Mouse (Mus musculus): ENCODE measurements at regions not wholly inside any gene's neighbourhood (a gene's known extent, or its start where the extent isn't known, plus 50 kb on each side); places are given as distances from the start of the nearest gene placed in this dataset.

DNA sequence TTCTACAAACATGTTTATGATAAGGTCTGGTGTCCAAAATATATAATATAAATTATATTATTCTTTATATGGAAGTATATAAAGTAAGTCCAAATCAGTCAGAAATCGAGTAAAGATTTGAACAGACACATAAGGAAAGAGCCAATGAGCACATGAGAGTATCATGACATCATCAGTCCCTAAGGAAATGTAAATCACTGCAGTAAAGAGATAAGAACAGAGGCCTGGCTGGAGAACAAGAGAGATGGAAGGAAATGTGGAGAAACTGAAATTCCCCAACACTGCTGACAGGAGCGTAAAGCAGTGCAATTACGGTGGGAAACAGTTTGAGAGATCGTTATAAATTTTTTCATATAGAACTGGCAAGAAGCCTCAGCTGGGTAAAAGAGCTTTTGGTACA, 306.2 kb upstream of the Tbx3 start:
- ATAC-seq = no peak
- no peak overlapping the region for H3K4me2 ChIP-seq (replicated peaks; ENCODE audit: low read depth)
- no peak for TF ChIP-seq CTCF (IDR thresholded peaks at IDR 0.05; ENCODE audit: low read depth)
- WGBS = 42% methylated on average over 4 of the region's 4 CpGs
- H3K36me3 ChIP-seq (ENCODE audit: control insufficient read depth, insufficient read depth) = no peaks in the 10 kb centered on the region
- no peak overlapping the region for H3K4me3 ChIP-seq (ENCODE audit: low read depth, low read length)
- H3K9me3 ChIP-seq (ENCODE audit: control insufficient read depth) = no peaks in the 10 kb centered on the region
- no peak overlapping the region for H3K9ac ChIP-seq (ENCODE audit: low read depth, low read length)
- H3K4me1 ChIP-seq (replicated peaks; ENCODE audit: control insufficient read depth, insufficient read depth, low read length) = peaks cover 10% of the 10 kb centered on the region
- H3K27me3 ChIP-seq (replicated peaks; ENCODE audit: control insufficient read depth, insufficient read depth, low read length) = no peaks in the 10 kb centered on the region
- no peak overlapping the region for H3K27ac ChIP-seq (ENCODE audit: low read depth, low read length)

GRCm38 (mm10) chr5:119365157-119365556, 305.3 kb upstream of the Tbx3 start:
- Histone ChIP-seq H3K4me3 (ENCODE audit: low read depth, low read length) (no peak overlapping the region), H3K9ac (ENCODE audit: low read depth, low read length) (no peak overlapping the region), H3K9me3 (ENCODE audit: control insufficient read depth) (no peaks in the 10 kb centered on the region), H3K27ac (ENCODE audit: low read depth, low read length) (no peak overlapping the region), H3K4me1 (replicated peaks; ENCODE audit: control insufficient read depth, insufficient read depth, low read length) (peaks cover 7% of the 10 kb centered on the region), H3K27me3 (replicated peaks; ENCODE audit: control insufficient read depth, insufficient read depth, low read length) (no peaks in the 10 kb centered on the region), H3K36me3 (ENCODE audit: control insufficient read depth, insufficient read depth) (no peaks in the 10 kb centered on the region), H3K4me2 (replicated peaks; ENCODE audit: low read depth) (no peak overlapping the region)
- no peak for TF ChIP-seq CTCF (IDR thresholded peaks at IDR 0.05; ENCODE audit: low read depth)
- ATAC-seq = no peak
- 68% methylated on average over 6 of the region's 6 CpGs for WGBS

DNA sequence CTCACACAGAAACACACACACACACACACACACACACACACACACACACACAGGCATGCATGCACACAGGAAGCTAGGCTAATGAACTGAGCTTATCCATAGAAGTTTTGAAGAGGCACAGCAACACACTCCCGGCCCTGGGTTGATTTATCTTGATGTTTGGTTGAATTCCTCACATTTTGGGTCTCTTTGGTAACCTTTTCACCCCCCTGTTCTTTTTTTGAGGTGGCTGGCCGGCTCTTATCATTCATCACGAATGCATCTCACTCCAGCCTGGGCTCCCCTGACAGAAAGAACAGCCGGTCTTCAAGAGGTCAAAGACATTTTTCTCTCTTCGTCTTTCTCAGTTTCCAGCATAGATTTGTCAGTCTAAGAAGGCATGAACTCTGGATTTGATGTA, 304.2 kb upstream of the Tbx3 start:
- H3K27ac ChIP-seq (ENCODE audit: low read depth, low read length) = no peak overlapping the region
- WGBS = 43% methylated on average over 5 of the region's 5 CpGs

DNA sequence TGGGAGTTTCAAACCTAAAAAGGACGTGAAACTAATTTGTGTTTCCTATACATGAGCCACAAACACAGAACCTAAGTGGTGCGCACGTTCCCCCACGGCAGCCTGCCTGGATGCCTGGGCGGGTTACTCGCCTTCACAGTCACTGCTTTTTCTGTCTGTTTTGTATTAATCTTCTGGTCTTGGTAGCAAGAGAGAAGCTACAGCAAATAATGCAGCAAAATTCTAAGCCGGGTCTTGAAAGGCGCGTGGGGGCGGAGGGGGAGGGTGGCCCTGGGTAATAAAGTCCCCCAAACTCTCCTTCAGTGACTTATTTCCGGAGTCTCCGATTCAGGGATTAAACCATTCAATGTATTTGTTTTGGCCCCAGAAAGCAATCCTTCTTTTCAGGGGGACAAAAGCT, 300.0 kb upstream of the Tbx3 start:
- H3K4me2 ChIP-seq (replicated peaks; ENCODE audit: low read depth) = no peak overlapping the region; the same call in 1 of the 2 replicates
- no peak for ATAC-seq
- no peak overlapping the region for H3K27ac ChIP-seq (ENCODE audit: low read depth, low read length)
- 57% methylated on average over 12 of the region's 12 CpGs for WGBS
- H3K9ac ChIP-seq (ENCODE audit: low read depth, low read length) = no peak overlapping the region
- H3K36me3 ChIP-seq (ENCODE audit: control insufficient read depth, insufficient read depth) = no peaks in the 10 kb centered on the region
- TF ChIP-seq CTCF (IDR thresholded peaks at IDR 0.05; ENCODE audit: low read depth) = no peak
- no peak overlapping the region for H3K4me3 ChIP-seq (ENCODE audit: low read depth, low read length)
- no peaks in the 10 kb centered on the region for H3K27me3 ChIP-seq (replicated peaks; ENCODE audit: control insufficient read depth, insufficient read depth, low read length)
- H3K4me1 ChIP-seq (replicated peaks; ENCODE audit: control insufficient read depth, insufficient read depth, low read length) = no peaks in the 10 kb centered on the region
- no peaks in the 10 kb centered on the region for H3K9me3 ChIP-seq (ENCODE audit: control insufficient read depth)

More for the DNA sequence above, 304.2 kb upstream of the Tbx3 start:
- Histone ChIP-seq H3K9me3 (ENCODE audit: control insufficient read depth) (no peaks in the 10 kb centered on the region), H3K4me2 (replicated peaks; ENCODE audit: low read depth) (no peak overlapping the region), H3K9ac (ENCODE audit: low read depth, low read length) (no peak overlapping the region), H3K27me3 (replicated peaks; ENCODE audit: control insufficient read depth, insufficient read depth, low read length) (no peaks in the 10 kb centered on the region), H3K4me3 (ENCODE audit: low read depth, low read length) (no peak overlapping the region), H3K4me1 (replicated peaks; ENCODE audit: control insufficient read depth, insufficient read depth, low read length) (peaks cover 7% of the 10 kb centered on the region), H3K36me3 (ENCODE audit: control insufficient read depth, insufficient read depth) (no peaks in the 10 kb centered on the region)
- TF ChIP-seq CTCF (IDR thresholded peaks at IDR 0.05; ENCODE audit: low read depth) = no peak
- no peak for ATAC-seq

DNA sequence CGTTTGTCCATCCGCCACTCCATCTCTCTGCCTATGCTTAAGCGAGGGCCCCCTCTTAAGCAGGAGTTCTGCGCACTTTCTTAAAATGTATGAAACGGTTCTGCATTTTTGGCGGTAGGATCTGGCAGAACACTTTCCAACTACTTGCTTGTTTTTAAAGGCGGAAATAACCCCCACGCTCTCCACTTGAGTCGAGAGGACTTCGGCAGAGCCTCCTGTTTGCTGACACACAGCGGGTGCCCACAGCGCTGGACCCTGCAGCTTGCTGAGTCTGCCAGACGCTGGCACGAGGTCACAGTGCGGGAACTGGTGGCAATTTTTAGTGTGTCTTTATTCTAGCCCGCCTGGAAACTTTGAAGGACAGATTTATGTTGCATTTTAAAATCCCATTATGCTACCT, 299.5 kb upstream of the Tbx3 start:
- Histone ChIP-seq H3K27ac (ENCODE audit: low read depth, low read length) (no peak overlapping the region), H3K36me3 (ENCODE audit: control insufficient read depth, insufficient read depth) (no peaks in the 10 kb centered on the region), H3K27me3 (replicated peaks; ENCODE audit: control insufficient read depth, insufficient read depth, low read length) (no peaks in the 10 kb centered on the region), H3K9me3 (ENCODE audit: control insufficient read depth) (no peaks in the 10 kb centered on the region), H3K4me3 (ENCODE audit: low read depth, low read length) (no peak overlapping the region), H3K9ac (ENCODE audit: low read depth, low read length) (no peak overlapping the region), H3K4me1 (replicated peaks; ENCODE audit: control insufficient read depth, insufficient read depth, low read length) (no peaks in the 10 kb centered on the region), H3K4me2 (replicated peaks; ENCODE audit: low read depth) (no peak overlapping the region; the same call in 1 of the 2 replicates)
- 27% methylated on average over 16 of the region's 16 CpGs for WGBS
- TF ChIP-seq CTCF (IDR thresholded peaks at IDR 0.05; ENCODE audit: low read depth) = no peak
- no peak for ATAC-seq

GRCm38 (mm10) chr5:119373774-119374700, 296.4 kb upstream of the Tbx3 start:
- Histone ChIP-seq H3K27ac (ENCODE audit: low read depth, low read length) (no peak overlapping the region), H3K27me3 (replicated peaks; ENCODE audit: control insufficient read depth, insufficient read depth, low read length) (no peaks in the 10 kb centered on the region), H3K4me3 (ENCODE audit: low read depth, low read length) (no peak overlapping the region), H3K4me1 (replicated peaks; ENCODE audit: control insufficient read depth, insufficient read depth, low read length) (no peaks in the 10 kb centered on the region), H3K36me3 (ENCODE audit: control insufficient read depth, insufficient read depth) (no peaks in the 10 kb centered on the region), H3K4me2 (replicated peaks; ENCODE audit: low read depth) (no peak overlapping the region), H3K9ac (ENCODE audit: low read depth, low read length) (no peak overlapping the region), H3K9me3 (ENCODE audit: control insufficient read depth) (no peaks in the 10 kb centered on the region)
- no peak for TF ChIP-seq CTCF (IDR thresholded peaks at IDR 0.05; ENCODE audit: low read depth)
- ATAC-seq = no peak
- WGBS = 91% methylated on average over 24 of the region's 24 CpGs
